Comparison of ENCODE assay signal across 7 mouse cellular contexts in the genomic region with DNA sequence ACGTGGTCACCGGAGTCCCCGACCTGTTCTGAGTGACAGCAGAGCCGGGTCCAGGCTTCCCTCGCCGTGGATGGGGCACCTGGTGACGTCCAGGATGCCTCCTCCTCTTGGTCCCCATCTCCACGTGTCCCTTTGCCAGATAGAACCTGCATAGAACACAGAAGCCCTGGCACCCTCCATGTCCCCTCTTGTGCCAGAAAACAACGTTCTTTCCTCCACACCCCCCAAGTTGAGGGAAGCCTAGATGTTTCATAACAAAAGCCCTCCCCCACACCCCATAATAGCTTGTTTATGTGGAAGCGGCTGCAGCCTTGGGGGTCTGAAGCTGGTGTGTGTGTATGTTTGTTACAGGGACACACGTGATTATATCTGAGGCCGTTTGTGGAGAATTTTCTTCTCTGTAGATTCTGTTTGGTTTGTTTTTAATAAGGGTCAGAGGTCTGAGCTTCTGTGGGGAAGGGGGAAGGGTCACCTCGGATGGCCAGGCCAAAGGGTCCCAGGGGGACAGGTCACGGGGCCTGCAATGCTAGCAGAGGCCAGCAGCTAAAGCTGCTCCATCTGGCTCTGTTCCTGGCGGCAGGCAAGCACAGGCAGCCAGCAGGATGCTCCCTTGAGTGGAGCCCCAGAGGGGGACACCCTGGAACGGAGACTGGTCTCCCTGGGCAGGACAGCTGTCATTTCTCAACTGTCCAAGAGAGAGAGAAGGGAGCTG.
DNase-seq lines count a peak whose midpoint lies in the region; ATAC-seq lines count a peak whose summit lies in the region.

No protein-coding gene starts in this region.

- intact Hi-C loops in left cerebral cortex, postnatal 36 days (cut with DNase I), result loop anchor here (2.0 to 10.0 kb wide), 3 partner anchors 34 to 64 kb away; partner anchors contain the start of gene Cstad

- ATAC-seq in inflammation-experienced regulatory T-cells, adult 6 months, result peak; percentile 38
- peak; percentile 15 for ATAC-seq in megakaryocyte progenitor cell, adult 5-6 weeks (replicated peaks; ENCODE audit: poor library complexity)

- DNase-seq in adrenal gland, adult 8-10 months, result peak; percentile 67
- DNase-seq in embryo, embryonic 10 days (ENCODE audit: low spot score), result peak; percentile 88
- peak; percentile 76 to 89 for DNase-seq in gastrocnemius, postnatal 4 days (ENCODE audit: low spot score in 2 of 2)
- peak; percentile 60 to 69 for DNase-seq in left cerebral cortex, postnatal 36 days (ENCODE audit: low spot score in 2 of 2)
- DNase-seq in skeletal muscle tissue, adult 2 months (ENCODE audit: low read depth, low spot score), result peak; percentile 90

Comparison
In these comparisons a context has a peak if more than half of its experiments do, and no peak if none do; other contexts are left out.
1. Peak in every context shown above with its lines: DNase-seq and ATAC-seq.